Mouse (Mus musculus) midbrain, postnatal 0 days (tissue): Measurements from ENCODE around the gene Actl10. TPM values are rescaled to one million over a fixed set of nuclear protein-coding genes. Genes with fewer than 3 reads are reported as not detected.
A peak's percentile ranks its signal among the peaks of the same experiment; 100 is the strongest.

Source experiments
- ATAC-seq: fragments of 200-750 bp; cut with Nextera tagmentation; 2 replicates; pipeline ENCODE4 v1.8.0; 2017; ENCODE audit warnings: moderate number of reproducible peaks, mild to moderate bottlenecking, moderate TSS enrichment, moderate library complexity; ENCODE audit not compliant: low FRiP score
- DNase-seq: peaks from one replicate; pipeline ENCODE4 v3.0.0-alpha.2; 2015; ENCODE audit warnings: low spot score
- H3K27ac ChIP-seq: fragments of 300-500 bp; sonication (generic); 2 replicates; pipeline ENCODE4 v1.5.1; 2014; ENCODE audit warnings: low read depth, mild to moderate bottlenecking, low read length, mixed read lengths
- H3K27me3 ChIP-seq: fragments of 300-500 bp; sonication (generic); 2 replicates; pipeline ENCODE4 v1.6.1; 2014; ENCODE audit warnings: low read length, control low read depth, mixed read lengths; ENCODE audit not compliant: insufficient read depth
- H3K36me3 ChIP-seq: fragments of 300-500 bp; sonication (generic); 2 replicates; pipeline ENCODE4 v1.6.1; 2014; ENCODE audit warnings: low read length, control low read depth, mixed read lengths; ENCODE audit not compliant: insufficient read depth
- H3K4me1 ChIP-seq: fragments of 300-500 bp; sonication (generic); 2 replicates; pipeline ENCODE4 v1.6.1; 2014; ENCODE audit warnings: mild to moderate bottlenecking, control low read depth, antibody characterized with exemption, low read length, mixed read lengths; ENCODE audit not compliant: insufficient read depth
- H3K4me2 ChIP-seq: fragments of 300-500 bp; sonication (generic); 2 replicates; pipeline ENCODE4 v1.6.1; 2014; ENCODE audit warnings: low read depth, mild to moderate bottlenecking, low read length, mixed read lengths; ENCODE audit not compliant: poor library complexity, severe bottlenecking
- H3K4me3 ChIP-seq: fragments of 300-500 bp; sonication (generic); 2 replicates; pipeline ENCODE4 v1.5.1; 2014; ENCODE audit warnings: low read depth, mild to moderate bottlenecking, low read length, moderate library complexity
- H3K9ac ChIP-seq: fragments of 300-500 bp; sonication (generic); replicated peaks from 2 replicates; pipeline ENCODE4 v1.6.1; 2014; ENCODE audit warnings: mild to moderate bottlenecking, low read length, moderate library complexity, mixed read lengths; ENCODE audit not compliant: poor library complexity, severe bottlenecking
- H3K9me3 ChIP-seq: fragments of 300-500 bp; sonication (generic); 2 replicates; pipeline ENCODE4 v1.6.1; 2016; ENCODE audit warnings: low read length, control low read depth
- CTCF ChIP-seq: IDR thresholded peaks from 2 replicates; pipeline ENCODE4 v1.5.1; 2016; ENCODE audit warnings: antibody characterized with exemption, mild to moderate bottlenecking
- WGBS: fragments of 180-500 bp; shearing (Covaris S2); extraction: QIAGEN DNeasy Blood & Tissue Kit; methylation state at CpG from one replicate; pipeline ENCODE4 v1.1.7; 2014; 5-methylcytosine and 5-hydroxymethylcytosine counted together
- polyA plus RNA-seq: library from polyadenylated mRNA; unstranded; fragments of >200 nt; fragmentation: Nextera tagmentation; extraction: Ambion mirVana; gene quantifications from 2 replicates; pipeline ENCODE4 v1.2.1, GENCODE M21; 2015
- total RNA-seq: library from RNA; depleted of rRNA; stranded (reverse); fragments of >200 nt; gene quantifications from 2 replicates; pipeline ENCODE4 v1.2.3, GENCODE M21; 2014

Actl10 gene
- total and polyA plus RNA-seq, 2 experiments from 2014 or later: 0.16 TPM; not detected in 1

GRCm38 (mm10) chr2:154552424-154552907, 890 bp downstream of the Actl10 start:
- no peaks in the 10 kb centered on the region for H3K9me3 ChIP-seq
- no peak overlapping the region for H3K4me3 ChIP-seq
- peak; percentile 68 for TF ChIP-seq CTCF
- no peak overlapping the region for H3K27ac ChIP-seq
- H3K4me1 ChIP-seq: peaks cover 14% of the 10 kb centered on the region; the same call in 1 of the 2 replicates
- DNase-seq: peak; percentile 91
- H3K9ac ChIP-seq: no peak overlapping the region
- peak overlapping the region; percentile 30 for H3K4me2 ChIP-seq
- 24% methylated on average over 27 of the region's 27 CpGs for WGBS
- 0 out of 2 replicates have a peak, but pooled peaks cover 3% of the 10 kb centered on the region for H3K36me3 ChIP-seq
- ATAC-seq: peak; percentile 59
- H3K27me3 ChIP-seq: no peaks in the 10 kb centered on the region

DNA sequence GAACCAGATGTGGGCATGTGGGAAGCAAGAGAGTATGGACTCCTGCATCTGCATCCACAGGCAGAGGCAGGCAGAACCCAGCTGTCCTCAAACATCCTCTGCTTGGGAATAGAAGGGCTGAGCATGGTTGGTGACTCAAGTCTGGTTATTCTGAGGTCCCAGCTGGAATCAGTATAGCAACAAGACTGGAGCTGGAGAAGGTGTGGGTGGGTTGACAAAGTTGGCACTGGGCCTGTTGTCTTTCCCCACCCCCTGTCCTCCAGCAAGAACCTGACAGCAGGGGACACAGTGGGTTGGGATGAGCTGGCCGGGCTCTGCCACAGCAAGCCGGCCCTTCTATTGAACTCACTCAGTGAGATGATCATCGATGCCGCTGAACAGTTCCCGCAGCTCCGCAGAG, 3.7 kb downstream of the Actl10 start:
- H3K9me3 ChIP-seq: no peaks in the 10 kb centered on the region
- no peak for DNase-seq
- ATAC-seq: no peak
- H3K4me1 ChIP-seq: peaks cover 17% of the 10 kb centered on the region
- no peak overlapping the region for H3K9ac ChIP-seq
- no peaks in the 10 kb centered on the region for H3K27me3 ChIP-seq
- 0 out of 2 replicates have a peak, but pooled peaks cover 3% of the 10 kb centered on the region for H3K36me3 ChIP-seq
- TF ChIP-seq CTCF: no peak
- no peak overlapping the region for H3K27ac ChIP-seq
- 65% methylated on average over 6 of the region's 6 CpGs for WGBS
- no peak overlapping the region for H3K4me2 ChIP-seq
- H3K4me3 ChIP-seq: no peak overlapping the region

DNA sequence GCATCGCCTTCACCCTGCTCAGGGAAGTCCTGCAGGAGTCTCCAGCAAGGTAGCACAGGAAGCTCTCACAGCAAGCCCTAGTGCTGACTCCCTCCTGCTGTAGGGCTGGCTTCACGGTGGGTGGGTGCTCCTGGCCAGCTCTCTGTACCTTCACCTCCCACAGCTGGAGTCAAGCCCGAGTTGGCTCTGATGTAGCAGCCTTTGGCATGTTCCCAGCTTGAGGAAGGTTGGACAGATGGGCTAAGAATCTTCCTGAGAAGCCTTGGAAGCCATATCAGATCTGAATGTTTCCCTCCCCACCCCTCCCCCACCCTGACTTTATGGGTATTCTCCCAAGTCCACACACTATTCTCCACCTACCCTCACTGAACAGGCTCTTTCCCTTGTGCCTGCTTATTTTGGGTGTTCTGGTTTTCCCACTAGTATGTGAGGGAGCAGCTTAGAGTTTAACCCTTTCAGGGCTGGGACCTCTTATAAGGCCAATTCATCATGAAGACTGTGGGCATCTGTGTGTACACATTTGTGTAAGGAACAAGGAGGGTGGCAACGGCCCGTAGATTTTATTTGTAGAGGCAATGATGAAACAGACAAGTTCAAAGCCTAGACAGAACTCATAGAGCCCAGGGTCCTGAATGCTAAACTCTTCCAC, 5.7 kb downstream of the Actl10 start:
- 0 out of 2 replicates have a peak overlapping the region, but pooled peaks have one; percentile 4 for H3K9ac ChIP-seq
- DNase-seq: no peak
- H3K4me3 ChIP-seq: no peak overlapping the region; the same call in 1 of the 2 replicates
- H3K9me3 ChIP-seq: no peaks in the 10 kb centered on the region
- no peaks in the 10 kb centered on the region for H3K27me3 ChIP-seq
- H3K4me2 ChIP-seq: peak overlapping the region; percentile 80
- WGBS: 51% methylated on average over 5 of the region's 5 CpGs
- no peak overlapping the region for H3K27ac ChIP-seq
- ATAC-seq: no peak
- H3K36me3 ChIP-seq: 0 out of 2 replicates have a peak, but pooled peaks cover 3% of the 10 kb centered on the region
- H3K4me1 ChIP-seq: peaks cover 14% of the 10 kb centered on the region
- no peak for TF ChIP-seq CTCF

DNA sequence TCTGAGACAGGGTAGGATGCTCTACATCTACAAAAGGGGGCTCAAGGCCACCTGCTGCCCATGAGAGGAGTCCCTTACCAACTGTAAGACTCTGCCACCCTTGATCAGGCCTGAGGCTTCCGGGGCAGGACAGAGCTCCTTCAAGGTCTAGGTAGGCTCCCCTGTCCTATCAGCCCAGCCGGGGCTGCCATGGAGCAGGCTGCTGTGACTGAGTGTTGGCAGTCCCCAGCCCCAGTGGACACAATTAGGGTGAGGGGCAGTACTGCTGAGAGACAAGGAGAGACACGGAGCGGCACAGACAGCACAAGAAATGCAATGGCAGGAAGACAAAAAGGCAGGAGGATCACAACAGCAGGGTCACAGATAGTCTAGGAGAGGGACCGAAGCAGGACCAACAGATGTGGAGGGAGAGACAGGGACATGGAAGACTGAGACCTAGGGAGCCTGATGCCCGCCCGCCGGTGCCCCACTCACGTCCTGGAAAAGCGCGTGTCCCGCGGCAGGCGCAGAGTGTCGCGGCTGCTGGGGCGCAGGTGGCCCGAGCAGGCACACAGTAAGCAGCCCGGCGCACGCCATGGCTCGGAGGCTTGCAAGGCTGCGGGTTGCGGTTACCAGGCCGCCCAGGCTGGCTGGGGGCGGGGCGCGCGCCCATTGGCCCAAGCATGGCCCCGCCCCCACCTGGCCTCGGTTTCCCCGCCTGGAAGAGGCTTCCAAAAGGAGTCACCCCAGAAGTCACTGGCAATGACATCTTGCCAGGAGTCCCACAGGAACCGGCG, 6.9 kb downstream of the Actl10 start, which contains the start of gene Necab3:
TSS of gene Necab3 (minus strand) at position 627 of the 776 bp plus-strand sequence.
- Histone ChIP-seq H3K4me3 (peak within 1 kb of the TSS; percentile 47), H3K36me3 (0 out of 2 replicates have a peak, but pooled peaks cover 3% of the 10 kb centered on the region), H3K27me3 (no peaks in the 10 kb centered on the region), H3K27ac (no peak within 1 kb of the TSS), H3K4me2 (peak within 1 kb of the TSS; percentile 80), H3K9ac (peak within 1 kb of the TSS; percentile 63), H3K9me3 (no peaks in the 10 kb centered on the region), H3K4me1 (peaks cover 9% of the 10 kb centered on the region)
- 8% methylated on average over 32 of the region's 34 CpGs for whole genome bisulfite sequencing
- TF ChIP-seq CTCF: no peak
- DNase-seq: no peak
- peak; percentile 61; the same call in 1 of the 2 replicates for ATAC-seq

DNA sequence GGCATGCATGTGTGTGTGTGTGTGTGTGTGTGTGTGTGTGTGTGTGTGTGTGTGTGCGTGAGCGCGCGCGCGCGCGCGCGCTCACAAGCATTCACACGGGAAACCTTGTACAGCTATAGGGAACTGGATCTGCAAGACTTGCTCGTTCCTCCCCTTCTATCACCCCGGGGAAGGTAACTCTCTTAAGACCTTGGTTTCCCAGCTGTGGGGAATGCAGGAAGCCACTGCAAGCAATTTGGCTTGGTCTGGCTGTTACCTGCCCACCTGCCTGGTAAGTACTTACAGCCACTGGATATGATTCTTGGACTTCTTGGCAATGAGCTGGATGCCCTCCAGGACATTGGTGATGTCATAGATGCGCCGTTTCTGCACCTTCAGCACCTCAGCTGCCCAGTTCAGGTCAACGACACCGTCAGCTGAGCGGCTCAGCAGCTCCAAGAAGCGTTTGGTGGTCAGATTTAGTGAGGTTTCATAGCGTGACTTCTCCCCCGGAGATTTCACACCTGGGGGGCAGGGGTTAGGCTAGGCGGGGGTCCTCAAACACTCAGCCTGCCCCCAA, 12.1 kb downstream of the Actl10 start:
- peaks cover 3% of the 10 kb centered on the region; the same call in 1 of the 2 replicates for H3K4me1 ChIP-seq
- no peak overlapping the region for H3K4me3 ChIP-seq
- H3K27ac ChIP-seq: no peak overlapping the region
- DNase-seq: no peak
- WGBS: 93% methylated on average over 22 of the region's 22 CpGs
- no peaks in the 10 kb centered on the region for H3K9me3 ChIP-seq
- TF ChIP-seq CTCF: no peak
- H3K4me2 ChIP-seq: no peak overlapping the region
- H3K36me3 ChIP-seq: no peaks in the 10 kb centered on the region
- no peaks in the 10 kb centered on the region for H3K27me3 ChIP-seq
- ATAC-seq: no peak
- H3K9ac ChIP-seq: no peak overlapping the region
